Mouse (Mus musculus) liver (tissue): ENCODE results near the gene Nrxn3.

ENCODE experiments used
- DNase-seq: peaks from one replicate; pipeline ENCODE4 v3.0.0-alpha.2; 2020; ENCODE audit warnings: mixed read lengths

The Nrxn3 gene

DNA sequence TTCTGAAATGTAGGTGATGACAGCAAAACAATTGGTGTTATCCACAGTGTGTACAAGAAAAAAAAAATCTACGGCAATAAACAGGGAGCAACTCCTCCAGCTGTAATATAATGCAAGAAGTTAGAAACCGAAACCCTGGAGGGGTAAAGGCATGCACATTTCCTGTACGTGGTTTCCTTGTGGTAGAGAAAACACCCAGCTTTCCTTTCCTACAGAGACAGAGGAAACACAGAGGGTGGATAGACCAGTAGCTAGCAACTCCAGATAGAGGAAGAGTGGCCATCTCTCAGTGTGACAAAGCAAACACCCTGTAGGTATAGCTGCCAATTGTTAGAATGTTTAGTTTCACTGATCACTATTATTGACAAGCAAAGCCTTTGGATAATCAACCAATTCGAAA, 642.2 kb downstream of the Nrxn3 start:
- DNase-seq: no peak

GRCm38 (mm10) chr12:89369939-89370338, 647.3 kb downstream of the Nrxn3 start:
- DNase-seq: no peak

DNA sequence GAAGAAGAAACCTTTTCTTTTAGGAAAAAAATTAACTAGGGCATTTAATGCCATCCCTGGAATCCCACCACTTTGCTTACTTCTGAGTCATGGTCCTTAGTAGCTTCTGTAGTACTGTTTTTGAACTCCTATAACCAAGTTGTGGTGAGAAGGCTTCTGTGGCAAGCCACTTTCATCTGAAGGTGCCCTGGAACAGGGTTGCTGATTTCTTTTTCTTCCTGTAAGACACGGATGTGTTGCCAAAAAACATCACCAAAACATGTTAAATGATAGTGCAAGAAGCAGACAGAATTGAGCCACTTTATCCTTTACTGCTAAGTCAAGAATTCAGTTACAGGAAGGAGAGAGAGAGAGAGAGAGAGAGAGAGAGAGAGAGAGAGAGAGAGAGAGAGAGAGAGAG, 653.9 kb downstream of the Nrxn3 start:
- no peak for DNase-seq

GRCm38 (mm10) chr12:89377051-89377643, 654.5 kb downstream of the Nrxn3 start:
- no peak for DNase-seq

DNA sequence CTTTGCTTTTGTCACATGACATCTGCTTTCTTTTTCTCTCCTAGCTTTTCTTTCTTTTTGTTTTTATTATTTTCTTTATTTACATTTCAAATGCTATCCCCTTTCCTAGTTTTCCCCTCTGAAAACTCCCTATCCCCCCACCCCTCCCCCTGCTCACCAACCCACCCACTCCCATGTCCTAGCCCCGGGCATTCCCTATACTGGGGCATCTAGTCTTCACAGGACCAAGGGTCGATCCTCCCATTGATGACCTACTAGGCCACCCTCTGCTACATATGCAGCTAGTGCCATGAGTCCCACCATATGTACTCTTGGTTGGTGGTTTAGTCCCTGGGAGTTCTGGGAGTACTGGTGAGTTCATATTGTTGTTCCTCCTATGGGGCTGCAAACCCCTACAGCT, 655.0 kb downstream of the Nrxn3 start:
- no peak for DNase-seq

DNA sequence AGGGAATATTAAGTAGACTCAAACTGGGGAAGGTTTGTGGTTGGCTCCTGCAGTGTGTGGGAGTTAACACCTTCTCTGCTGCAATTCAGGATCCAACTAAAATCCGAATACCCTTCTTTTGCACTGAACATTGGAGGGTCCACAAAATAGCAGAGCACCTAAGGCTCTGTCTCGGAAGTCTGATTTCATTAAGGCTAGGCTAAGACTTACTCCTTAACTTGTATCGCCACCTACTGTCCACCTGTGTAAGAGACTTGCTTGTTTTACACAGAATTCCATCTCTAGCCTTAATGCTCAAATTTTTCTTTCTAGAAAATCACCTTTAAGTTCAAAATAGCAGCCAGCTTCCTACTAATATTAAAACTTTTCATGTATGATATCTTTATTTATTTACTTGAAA, 660.6 kb downstream of the Nrxn3 start:
- no peak for DNase-seq

DNA sequence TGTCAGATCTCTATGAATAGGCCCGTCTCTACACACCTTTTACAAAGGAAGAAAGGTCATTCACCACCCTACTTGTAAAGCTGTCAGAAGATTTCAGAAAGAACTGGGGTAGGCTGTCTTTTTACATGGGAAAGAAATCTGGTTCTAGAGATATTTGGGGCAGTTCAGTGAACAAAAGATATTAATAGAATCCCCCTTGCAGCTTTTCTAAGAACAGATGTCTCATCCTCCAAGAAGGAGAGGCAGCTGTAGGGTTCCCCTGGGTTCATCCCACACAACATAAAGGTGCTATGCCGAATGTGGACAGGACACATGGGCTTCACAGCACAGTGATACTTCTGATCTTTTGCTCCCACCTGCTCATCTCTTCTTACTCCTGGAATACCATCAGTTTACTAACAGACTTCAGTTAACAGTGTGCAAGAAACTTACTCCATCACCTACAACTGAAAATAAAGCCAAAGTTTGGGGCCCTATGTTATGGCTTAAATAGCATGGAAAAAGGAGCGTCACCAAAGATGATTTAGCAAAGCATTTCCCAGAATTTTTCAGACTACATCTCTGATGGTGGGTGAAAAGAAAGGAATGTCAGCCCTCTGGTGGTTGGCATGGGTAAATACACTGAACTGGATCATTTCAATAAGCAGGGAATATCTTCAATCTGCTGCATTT, 672.6 kb downstream of the Nrxn3 start:
- no peak for DNase-seq

DNA sequence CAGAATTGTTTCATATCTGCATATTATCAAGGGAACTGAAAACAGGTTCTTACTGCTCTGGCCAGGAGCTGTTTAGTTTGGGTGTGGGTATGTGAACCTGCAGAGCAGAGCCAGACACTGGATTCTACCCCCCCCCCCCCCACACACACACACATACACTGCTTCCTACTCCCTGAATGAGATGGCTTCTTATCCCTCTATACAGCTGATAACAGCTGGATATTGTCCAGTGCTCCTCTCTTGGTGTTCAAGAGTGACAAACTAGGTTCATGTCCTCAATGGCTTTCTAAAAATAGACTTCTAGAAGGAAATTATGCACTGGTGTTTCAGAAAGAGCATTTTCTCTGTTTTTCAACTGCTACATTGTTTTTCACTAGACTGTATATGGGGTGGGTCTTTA, 713.8 kb downstream of the Nrxn3 start:
- DNase-seq: no peak

- DNase-seq: no peak
These were observed 719.8 kb downstream of the Nrxn3 start for GRCm38 (mm10) chr12:89442323-89443038.

GRCm38 (mm10) chr12:89450667-89451298, 728.1 kb downstream of the Nrxn3 start:
- DNase-seq: peak; percentile 7

GRCm38 (mm10) chr12:89470226-89470625, 747.5 kb downstream of the Nrxn3 start:
- no peak for DNase-seq

- no peak for DNase-seq
These were observed 748.6 kb downstream of the Nrxn3 start for GRCm38 (mm10) chr12:89471289-89471688.

- no peak for DNase-seq
These were observed 749.2 kb downstream of the Nrxn3 start for GRCm38 (mm10) chr12:89471874-89472273.

DNA sequence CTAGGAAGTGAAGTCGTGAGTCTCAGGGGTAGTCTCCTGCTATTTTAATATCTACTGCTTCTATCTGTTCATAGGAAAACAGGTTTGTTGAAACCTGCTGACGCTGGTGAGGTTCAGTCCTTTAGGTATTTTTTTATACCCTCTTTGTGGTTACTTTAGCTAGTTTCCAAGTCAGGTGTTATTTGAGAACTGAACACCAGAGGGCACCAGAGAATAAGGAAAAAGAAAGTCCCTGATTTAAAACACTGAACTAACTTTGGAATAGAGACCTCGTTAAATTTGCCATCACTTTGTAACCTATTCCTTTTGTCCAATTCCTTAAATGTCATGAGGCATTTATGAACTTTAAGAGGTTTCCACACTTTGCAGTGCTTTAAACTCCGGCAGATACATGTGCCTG, 756.4 kb downstream of the Nrxn3 start:
- no peak for DNase-seq

- no peak for DNase-seq
These were observed 759.5 kb downstream of the Nrxn3 start for GRCm38 (mm10) chr12:89482223-89482622.

- DNase-seq: no peak
These were observed 781.4 kb downstream of the Nrxn3 start for GRCm38 (mm10) chr12:89504026-89504425.

DNA sequence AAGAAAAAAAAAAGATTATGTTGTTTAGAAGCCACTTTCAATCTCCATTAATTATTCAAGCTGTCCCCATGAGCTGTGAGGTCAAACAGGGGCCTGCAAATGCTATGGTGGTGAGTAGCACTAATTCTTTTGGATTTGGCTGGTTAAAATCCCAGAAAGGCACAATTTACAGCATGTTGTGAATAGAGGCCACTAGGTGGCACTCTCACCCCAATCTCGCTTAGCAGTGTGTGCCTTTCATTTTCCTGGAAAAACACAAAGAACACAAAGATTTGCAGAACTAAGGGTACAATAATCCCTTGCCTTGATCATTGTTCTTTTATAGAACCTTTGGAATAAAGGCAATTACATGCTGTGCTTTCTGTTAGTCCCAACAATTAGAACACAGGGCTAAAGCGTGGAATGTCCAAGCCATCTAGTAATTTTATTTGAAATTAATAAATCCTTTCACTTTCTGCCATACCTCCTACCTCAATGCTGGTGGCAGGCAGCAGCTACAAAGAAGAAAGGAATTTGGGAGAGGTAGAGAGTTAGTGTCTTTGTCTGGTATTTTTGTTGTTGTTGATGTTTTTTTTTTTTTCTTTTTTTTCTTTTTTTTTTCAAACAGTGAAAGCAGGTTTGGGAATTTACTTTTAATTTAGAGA, 782.6 kb downstream of the Nrxn3 start:
- DNase-seq: peak; percentile 17

- DNase-seq: no peak
These were observed 786.3 kb downstream of the Nrxn3 start for GRCm38 (mm10) chr12:89508970-89509369.

DNA sequence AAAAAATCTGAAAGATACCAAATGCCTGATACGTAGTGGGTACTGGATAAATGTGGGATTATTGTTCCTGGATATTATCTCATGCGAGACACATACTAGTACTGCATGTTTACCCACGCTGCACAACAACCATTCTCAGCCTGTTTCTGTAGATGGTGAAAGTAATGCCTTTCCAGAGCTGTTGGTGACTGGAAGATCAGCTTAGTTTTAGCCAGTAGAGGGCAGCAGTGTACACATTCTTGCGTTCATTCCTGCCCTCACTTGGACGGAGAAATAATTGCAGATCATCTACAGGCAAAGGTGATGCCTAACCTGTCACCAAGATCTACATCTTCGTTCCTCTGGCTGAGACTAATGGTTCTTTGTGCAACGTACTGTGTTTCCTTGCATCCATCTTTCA, 791.1 kb downstream of the Nrxn3 start:
- DNase-seq: no peak

DNA sequence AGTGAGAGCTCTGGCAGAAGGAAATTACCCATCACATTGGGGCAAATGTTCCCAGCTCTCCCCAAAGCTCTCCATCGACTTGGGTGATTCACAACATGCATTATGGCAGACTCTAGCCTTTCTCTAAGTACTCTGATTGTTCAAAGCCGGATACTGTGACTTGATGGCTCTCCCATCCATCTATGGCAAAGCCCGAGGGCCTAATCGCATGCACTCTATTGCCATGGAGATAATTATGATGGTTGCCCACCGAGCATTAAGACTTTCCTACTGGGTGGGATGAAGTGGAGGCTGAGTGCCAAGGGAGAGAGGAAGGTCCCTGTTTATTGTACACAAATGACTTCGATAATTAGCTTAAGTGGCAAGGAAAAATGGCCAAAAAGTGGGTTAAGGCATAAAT, 793.4 kb downstream of the Nrxn3 start:
- DNase-seq: no peak

DNA sequence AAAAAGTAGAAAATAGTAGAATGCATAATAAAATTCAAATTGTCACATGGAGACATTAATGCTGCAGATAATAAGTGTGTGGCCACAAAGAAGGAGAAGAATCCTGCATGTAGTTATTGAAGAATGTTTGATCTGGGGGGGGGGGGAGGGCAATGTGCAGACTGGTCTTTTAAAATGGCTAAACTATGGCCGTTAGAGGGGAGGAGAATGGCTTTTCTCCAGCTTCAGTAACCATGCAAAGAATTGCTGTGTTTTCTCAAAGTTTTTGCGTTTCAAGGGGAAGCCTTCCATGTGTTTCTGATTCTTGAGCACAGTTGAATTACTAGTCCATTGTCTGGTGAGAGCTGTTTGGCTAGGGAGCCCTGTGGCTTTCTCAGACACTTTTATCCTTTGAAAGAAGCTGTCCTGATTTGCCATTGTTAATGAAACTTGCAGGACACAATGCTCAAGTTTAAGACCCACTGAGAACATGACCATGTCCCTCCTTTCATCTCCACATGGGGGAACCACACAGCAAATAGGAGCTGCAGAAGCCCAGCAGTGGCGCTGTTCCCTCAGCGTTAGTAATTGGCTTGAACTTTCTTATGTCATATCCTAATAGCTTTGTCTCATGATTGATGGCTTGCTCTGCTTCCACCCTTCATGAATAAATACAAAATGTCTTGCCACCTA, 808.1 kb downstream of the Nrxn3 start:
- DNase-seq: no peak

DNA sequence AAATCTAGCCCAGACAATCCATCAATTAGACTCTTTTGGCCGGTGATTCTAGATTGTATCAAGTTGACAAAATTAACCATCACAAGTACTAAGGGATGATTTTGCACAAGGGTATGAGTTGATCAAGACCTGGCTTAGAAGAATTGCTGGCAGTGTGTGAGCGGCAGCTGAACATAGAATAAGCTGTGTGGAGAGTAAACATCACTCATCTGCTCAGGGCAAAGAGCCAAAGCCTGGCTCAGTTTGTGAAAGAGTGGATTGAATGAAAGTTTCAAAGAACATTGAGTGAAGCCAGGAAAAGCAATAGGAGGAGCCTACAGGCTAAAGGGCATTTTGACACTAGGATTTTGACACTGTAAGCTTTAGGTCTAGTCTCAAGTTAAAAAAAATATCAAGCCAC, 828.6 kb downstream of the Nrxn3 start:
- no peak for DNase-seq
